Mouse (Mus musculus): ENCODE data around the gene Robo4.

GRCm38 (mm10) chr9:37420676-37421075 is 19.0 kb downstream of the Robo4 start:
- TF ChIP-seq CTCF (IDR thresholded peaks at IDR 0.05; ENCODE audit: low read depth) (peak; percentile 67), EP300 (IDR thresholded peaks at IDR 0.05; ENCODE audit: low read depth) (no peak)
